Comparison of ENCODE assay signal across 9 mouse cellular contexts in genomic region chr7:19001066-19001806, GRCm38 (mm10). TPM values are rescaled to one million over a fixed set of nuclear protein-coding genes. Genes with fewer than 3 reads are reported as not detected.
DNase-seq lines count a peak whose midpoint lies in the region; ATAC-seq and TF ChIP-seq lines count a peak whose summit lies in the region.
"Had no signal": no experiment of that assay in that cellular context is flagged by ENCODE, and none has a peak within 500 bp of the region (broad histone marks: within the 10 kb centered on the region; RNA-seq: fewer than 3 reads in every experiment).

No protein-coding gene starts in this region.

- 44% methylated on average over 18 of the region's 18 CpGs for WGBS in embryonic facial prominence, embryonic 14.5 days
- WGBS in stomach, embryonic 14.5 days, result 33% methylated on average over 18 of the region's 18 CpGs

- no peak for TF ChIP-seq POLR2A in testis, adult 2 months (IDR thresholded peaks at IDR 0.05; ENCODE audit: control insufficient read depth, low read depth, low read length)

- no peak overlapping the region for H3K27ac ChIP-seq in testis, adult 2 months (ENCODE audit: control insufficient read depth, insufficient read depth, low read depth, low read length)
- H3K27ac ChIP-seq in embryonic facial prominence, embryonic 14.5 days (replicated peaks; ENCODE audit: low read depth, low read length), result peak overlapping the region; percentile 82; the same call in 1 of the 2 replicates
- peak overlapping the region; percentile 48; the same call in 1 of the 2 replicates for H3K27ac ChIP-seq in stomach, embryonic 14.5 days (ENCODE audit: low read length)

- intact Hi-C loops in heart, postnatal 10 days (cut with DNase I), result loop anchor here (5.0 kb wide), 1 partner anchor 44 kb away; no protein-coding TSS in a partner anchor

- H3K36me3 ChIP-seq in testis, adult 2 months (ENCODE audit: control insufficient read depth, insufficient read depth, low read length), result no peaks in the 10 kb centered on the region
- peaks cover 21% of the 10 kb centered on the region for H3K36me3 ChIP-seq in embryonic facial prominence, embryonic 14.5 days (ENCODE audit: control insufficient read depth, insufficient read depth, low read length)
- peaks cover 40% of the 10 kb centered on the region for H3K36me3 ChIP-seq in megakaryocyte, embryonic 14.5 days (replicated peaks; ENCODE audit: low read length)
- peaks cover 14% of the 10 kb centered on the region for H3K36me3 ChIP-seq in stomach, embryonic 14.5 days (ENCODE audit: control insufficient read depth, insufficient read depth, low read length)

- TF ChIP-seq CTCF in testis, adult 2 months (IDR thresholded peaks at IDR 0.05; ENCODE audit: control insufficient read depth, insufficient read depth, insufficient replicate concordance, low read depth, low read length), result no peak

- peak overlapping the region; percentile 55 for H3K9ac ChIP-seq in embryonic facial prominence, embryonic 14.5 days (ENCODE audit: low read depth, low read length)
- peak overlapping the region; percentile 22; the same call in 1 of the 2 replicates for H3K9ac ChIP-seq in stomach, embryonic 14.5 days (replicated peaks; ENCODE audit: low read depth, low read length)

- DNase-seq in testis, postnatal 14 days (ENCODE audit: low spot score), result no peak
- peak; percentile 72 for DNase-seq in embryonic facial prominence, embryonic 14.5 days (ENCODE audit: low spot score)
- peak; percentile 82 to 83 for DNase-seq in heart, postnatal 10 days
- DNase-seq in kidney, postnatal 25 days, result peak; percentile 80 to 89
- no peak for DNase-seq in layer of hippocampus, postnatal 25 days (ENCODE audit: extremely low spot score in 1 of 2, low spot score in 1 of 2)

- peaks cover 39% of the 10 kb centered on the region for H3K4me1 ChIP-seq in testis, adult 2 months (ENCODE audit: control insufficient read depth, insufficient read depth, low read length)
- H3K4me1 ChIP-seq in embryonic facial prominence, embryonic 14.5 days (ENCODE audit: control insufficient read depth, insufficient read depth, low read length), result peaks cover 16% of the 10 kb centered on the region
- peaks cover 74% of the 10 kb centered on the region for H3K4me1 ChIP-seq in megakaryocyte, embryonic 14.5 days
- peaks cover 23% of the 10 kb centered on the region for H3K4me1 ChIP-seq in stomach, embryonic 14.5 days (ENCODE audit: control insufficient read depth, insufficient read depth, low read length)

- H3K27me3 ChIP-seq in testis, adult 2 months (ENCODE audit: control insufficient read depth, insufficient read depth, low read length), result no peaks in the 10 kb centered on the region
- no peaks in the 10 kb centered on the region for H3K27me3 ChIP-seq in embryonic facial prominence, embryonic 14.5 days (replicated peaks; ENCODE audit: control insufficient read depth, insufficient read depth, low read length)
- H3K27me3 ChIP-seq in megakaryocyte, embryonic 14.5 days (replicated peaks), result no peaks in the 10 kb centered on the region
- H3K27me3 ChIP-seq in stomach, embryonic 14.5 days (ENCODE audit: control insufficient read depth, insufficient read depth, low read length), result no peaks in the 10 kb centered on the region

- peak overlapping the region; percentile 39 for H3K4me3 ChIP-seq in testis, adult 2 months (ENCODE audit: control insufficient read depth, low read depth, low read length)
- H3K4me3 ChIP-seq in embryonic facial prominence, embryonic 14.5 days (ENCODE audit: low read depth, low read length), result peak overlapping the region; percentile 37
- peak overlapping the region; percentile 92 for H3K4me3 ChIP-seq in megakaryocyte, embryonic 14.5 days (replicated peaks)
- peak overlapping the region; percentile 29 for H3K4me3 ChIP-seq in stomach, embryonic 14.5 days (ENCODE audit: low read depth, low read length)

- H3K4me2 ChIP-seq in embryonic facial prominence, embryonic 14.5 days (ENCODE audit: low read depth, low read length), result peak overlapping the region; percentile 52
- peak overlapping the region; percentile 51 for H3K4me2 ChIP-seq in stomach, embryonic 14.5 days (replicated peaks; ENCODE audit: low read depth, low read length)

- no peaks in the 10 kb centered on the region for H3K9me3 ChIP-seq in embryonic facial prominence, embryonic 14.5 days (ENCODE audit: control insufficient read depth, low read length)
- no peaks in the 10 kb centered on the region for H3K9me3 ChIP-seq in megakaryocyte, embryonic 14.5 days
- H3K9me3 ChIP-seq in stomach, embryonic 14.5 days (ENCODE audit: control insufficient read depth, low read depth, low read length), result no peaks in the 10 kb centered on the region

- no peak for ATAC-seq in embryonic facial prominence, embryonic 14.5 days (ENCODE audit: low read depth)
- ATAC-seq in stomach, embryonic 14.5 days (ENCODE audit: insufficient number of reproducible peaks, insufficient read depth, low FRiP score, low read depth), result no peak

RNA-seq across cellular contexts. Expression of gene Irf2bp1, which starts 2.6 kb away (rescaled TPM):
- polyA plus RNA-seq in testis, adult 2 months (2012; rRNA removed), result 4.9 and 5.4 TPM in 2 replicates
- 26.6 and 27.4 TPM in 2 replicates for polyA plus RNA-seq in embryonic facial prominence, embryonic 14.5 days (2014; fragmentation: Nextera tagmentation; extraction: Ambion mirVana)
- 10 to 100 TPM; 24.5 to 29.5 TPM for total RNA-seq in heart, postnatal 10 days (2021)
- polyA plus RNA-seq in megakaryocyte, embryonic 14.5 days (2012; ENCODE audit: insufficient read depth, low replicate concordance), result 53.2 and 120 TPM in 2 replicates
- 22.7 and 25.5 TPM in 2 replicates for polyA plus RNA-seq in stomach, embryonic 14.5 days (2014; fragmentation: Nextera tagmentation; extraction: Ambion mirVana)
- total RNA-seq in layer of hippocampus, postnatal 25 days (2021), result 10 to 100 TPM; 51.7 to 53.5 TPM

RNA-seq across cellular contexts. Expression of gene Mypop, which starts 10.2 kb away (rescaled TPM):
- 35.6 and 42.9 TPM in 2 replicates for polyA plus RNA-seq in testis, adult 2 months (2012; rRNA removed)
- polyA plus RNA-seq in embryonic facial prominence, embryonic 14.5 days (2014; fragmentation: Nextera tagmentation; extraction: Ambion mirVana), result 4.0 and 4.2 TPM in 2 replicates
- total RNA-seq in heart, postnatal 10 days (2021), result 1 to 10 TPM; 1.7 to 2.4 TPM
- 2.5 and 6.7 TPM in 2 replicates for polyA plus RNA-seq in megakaryocyte, embryonic 14.5 days (2012; ENCODE audit: insufficient read depth, low replicate concordance)
- 3.0 and 3.5 TPM in 2 replicates for polyA plus RNA-seq in stomach, embryonic 14.5 days (2014; fragmentation: Nextera tagmentation; extraction: Ambion mirVana)
- 10 to 100 TPM; 44.9 to 48.3 TPM for total RNA-seq in layer of hippocampus, postnatal 25 days (2021)

RNA-seq across cellular contexts. Expression of gene Nanos2, which starts 14.0 kb away (rescaled TPM):
- polyA plus RNA-seq in testis, adult 2 months (2012; rRNA removed), result 0.08 and 0.10 TPM in 2 replicates
- not detected in 2 replicates for polyA plus RNA-seq in embryonic facial prominence, embryonic 14.5 days (2014; fragmentation: Nextera tagmentation; extraction: Ambion mirVana)
- not detected for total RNA-seq in heart, postnatal 10 days (2021)
- polyA plus RNA-seq in megakaryocyte, embryonic 14.5 days (2012; ENCODE audit: insufficient read depth, low replicate concordance), result not detected in 2 replicates
- not detected in 2 replicates for polyA plus RNA-seq in stomach, embryonic 14.5 days (2014; fragmentation: Nextera tagmentation; extraction: Ambion mirVana)
- under 1 TPM; 0.17 to 0.70 TPM for total RNA-seq in layer of hippocampus, postnatal 25 days (2021)

RNA-seq across cellular contexts. Expression of gene Foxa3, which starts 22.1 kb away (rescaled TPM):
- polyA plus RNA-seq in testis, adult 2 months (2012; rRNA removed), result 2.1 and 2.3 TPM in 2 replicates
- 0.56 and 1.6 TPM in 2 replicates for polyA plus RNA-seq in embryonic facial prominence, embryonic 14.5 days (2014; fragmentation: Nextera tagmentation; extraction: Ambion mirVana)
- not detected for total RNA-seq in heart, postnatal 10 days (2021)
- polyA plus RNA-seq in megakaryocyte, embryonic 14.5 days (2012; ENCODE audit: insufficient read depth, low replicate concordance), result not detected in 2 replicates
- 14.8 and 15.3 TPM in 2 replicates for polyA plus RNA-seq in stomach, embryonic 14.5 days (2014; fragmentation: Nextera tagmentation; extraction: Ambion mirVana)
- not detected for total RNA-seq in layer of hippocampus, postnatal 25 days (2021)
- polyA plus RNA-seq: cortical plate, adult 2 months had no signal

RNA-seq across cellular contexts. Expression of gene Sympk, which starts 22.9 kb away (rescaled TPM):
- polyA plus RNA-seq in testis, adult 2 months (2012; rRNA removed), result 196 and 222 TPM in 2 replicates
- 23.6 and 23.8 TPM in 2 replicates for polyA plus RNA-seq in embryonic facial prominence, embryonic 14.5 days (2014; fragmentation: Nextera tagmentation; extraction: Ambion mirVana)
- total RNA-seq in heart, postnatal 10 days (2021), result 10 to 100 TPM; 58.3 to 60.9 TPM
- 176 and 205 TPM in 2 replicates for polyA plus RNA-seq in megakaryocyte, embryonic 14.5 days (2012; ENCODE audit: insufficient read depth, low replicate concordance)
- polyA plus RNA-seq in stomach, embryonic 14.5 days (2014; fragmentation: Nextera tagmentation; extraction: Ambion mirVana), result 21.7 and 23.7 TPM in 2 replicates
- 100 to 1,000 TPM; 111 to 113 TPM for total RNA-seq in layer of hippocampus, postnatal 25 days (2021)

Comparison
In these comparisons a context has a peak if more than half of its experiments do, and no peak if none do; other contexts are left out.
1. H3K4me3 ChIP-seq: peak in every context shown above with its lines; median percentile 92 in megakaryocyte, embryonic 14.5 days; 39 in testis, adult 2 months; 37 in embryonic facial prominence, embryonic 14.5 days; 29 in stomach, embryonic 14.5 days.
2. DNase-seq: peak in embryonic facial prominence, embryonic 14.5 days (single experiment), heart, postnatal 10 days (2 of 2) and kidney, postnatal 25 days (2 of 2); none in testis, postnatal 14 days (single experiment) and layer of hippocampus, postnatal 25 days (0 of 2).